Mouse (Mus musculus) small intestine, adult 2 months (tissue): ENCODE measurements around the gene Pias4. TPM values are rescaled to one million over a fixed set of nuclear protein-coding genes. Genes with fewer than 3 reads are reported as not detected.
A peak's percentile ranks its signal among the peaks of the same experiment; 100 is the strongest.

Experiments
- H3K27ac ChIP-seq: fragments of 200-500 bp; 2 replicates; pipeline ENCODE4 v1.5.1; 2012; ENCODE audit warnings: low read depth, low read length, control low read depth, inconsistent platforms; ENCODE audit not compliant: insufficient read depth
- H3K27me3 ChIP-seq: fragments of 200-500 bp; 2 replicates; pipeline ENCODE4 v1.6.1; 2012; ENCODE audit warnings: mild to moderate bottlenecking, moderate library complexity, low read length, inconsistent platforms; ENCODE audit not compliant: control insufficient read depth, insufficient read depth
- H3K36me3 ChIP-seq: fragments of 200-500 bp; 2 replicates; pipeline ENCODE4 v1.6.1; 2012; ENCODE audit warnings: mild to moderate bottlenecking, low read length, control low read depth, inconsistent platforms; ENCODE audit not compliant: control insufficient read depth, insufficient read depth
- H3K4me1 ChIP-seq: fragments of 200-500 bp; 2 replicates; pipeline ENCODE4 v1.6.1; 2012; ENCODE audit warnings: low read length, inconsistent platforms, mixed read lengths; ENCODE audit not compliant: control insufficient read depth, insufficient read depth, insufficient read length
- H3K4me3 ChIP-seq: fragments of 200-500 bp; 2 replicates; pipeline ENCODE4 v1.5.1; 2012; ENCODE audit warnings: low read depth, mild to moderate bottlenecking, control low read depth, inconsistent platforms, low read length, moderate library complexity
- CTCF ChIP-seq: fragments of 200-500 bp; IDR thresholded peaks from 2 replicates; pipeline ENCODE4 v1.5.1; 2012; ENCODE audit warnings: low read depth, mild to moderate bottlenecking, control low read depth, inconsistent platforms, low read length, moderate library complexity, mixed read lengths; ENCODE audit not compliant: insufficient replicate concordance, insufficient read length; ENCODE audit errors: extremely low read depth
- POLR2A ChIP-seq: fragments of 200-500 bp; IDR thresholded peaks from 2 replicates; pipeline ENCODE4 v1.6.1; 2012; ENCODE audit warnings: low read depth, mild to moderate bottlenecking, control low read depth, inconsistent platforms, low read length, moderate library complexity
- WGBS: fragments of 180-500 bp; shearing (Covaris S2); methylation state at CpG from one replicate; pipeline ENCODE4 v1.1.7; 2018; 5-methylcytosine and 5-hydroxymethylcytosine counted together
- polyA plus RNA-seq: library from polyadenylated mRNA; depleted of rRNA; stranded (reverse); fragments of >200 nt; gene quantifications from 2 replicates; pipeline ENCODE4 v1.2.3, GENCODE M21; 2012

The Pias4 gene
- polyA plus RNA-seq, 1 experiment = 53.3 TPM

GRCm38 (mm10) chr10:81142551-81142981 lies 25.2 kb downstream of the Pias4 start:
- Histone ChIP-seq H3K4me3 (peak overlapping the region; percentile 28), H3K27ac (peak overlapping the region; percentile 57)
- 29% methylated on average over 5 of the region's 5 CpGs for whole genome bisulfite sequencing

DNA sequence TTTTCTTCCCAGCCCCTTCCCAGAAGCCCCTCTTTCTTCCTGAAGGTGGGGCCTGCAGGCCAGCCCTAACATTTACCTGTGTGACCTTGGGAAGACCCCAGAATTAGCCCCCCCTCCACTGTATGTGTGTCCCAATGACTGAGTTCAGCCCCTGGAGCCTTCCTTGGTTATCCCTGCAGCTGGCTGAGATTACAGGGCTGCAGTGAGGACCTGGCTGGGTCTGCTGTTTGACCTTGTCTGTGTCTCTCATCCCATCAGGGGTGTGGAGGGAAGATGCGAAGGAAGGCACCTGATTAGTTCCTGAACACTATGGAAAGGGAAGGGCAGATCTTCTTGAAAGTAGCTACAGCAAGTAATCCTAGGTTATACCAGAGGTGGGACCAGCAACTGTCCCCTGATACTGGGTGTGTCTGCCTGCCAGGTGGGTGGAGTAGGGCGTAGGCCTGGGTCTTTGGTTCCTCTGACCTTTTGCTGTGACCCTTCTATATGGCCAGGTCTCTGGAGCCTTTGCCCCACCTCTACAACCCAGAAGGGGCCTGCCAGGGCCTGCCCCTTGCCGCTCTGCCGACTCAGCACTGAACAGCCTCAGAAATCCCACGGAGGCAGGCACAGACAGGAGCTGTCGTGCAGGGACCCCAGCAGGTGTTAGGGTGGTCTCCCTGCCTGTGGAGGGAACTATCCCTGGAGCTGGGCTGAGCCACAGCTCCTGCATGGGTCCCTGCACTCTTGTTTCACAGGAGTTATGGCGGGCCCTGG lies 26.1 kb downstream of the Pias4 start:
- Histone ChIP-seq H3K4me3 (peak overlapping the region; percentile 91), H3K27me3 (no peaks in the 10 kb centered on the region), H3K27ac (peak overlapping the region; percentile 98), H3K36me3 (peaks cover 32% of the 10 kb centered on the region), H3K4me1 (peaks cover 60% of the 10 kb centered on the region)
- 25% methylated on average over 7 of the region's 7 CpGs for WGBS
- TF ChIP-seq CTCF (no peak), POLR2A (peak; percentile 21; the same call in 1 of the 2 replicates)

More at GRCm38 (mm10) chr10:81142551-81142981, 25.2 kb downstream of the Pias4 start:
- Histone ChIP-seq H3K4me1 (peaks cover 65% of the 10 kb centered on the region), H3K27me3 (no peaks in the 10 kb centered on the region), H3K36me3 (peaks cover 42% of the 10 kb centered on the region)
- TF ChIP-seq POLR2A (no peak), CTCF (no peak)

- Histone ChIP-seq H3K27me3 (no peaks in the 10 kb centered on the region), H3K36me3 (peaks cover 25% of the 10 kb centered on the region), H3K4me1 (peaks cover 56% of the 10 kb centered on the region), H3K4me3 (peak overlapping the region; percentile 91), H3K27ac (peak overlapping the region; percentile 98)
- 13% methylated on average over 10 of the region's 10 CpGs for WGBS
- TF ChIP-seq POLR2A (no peak), CTCF (no peak)
Observed at GRCm38 (mm10) chr10:81140717-81141454, 26.8 kb downstream of the Pias4 start.

GRCm38 (mm10) chr10:81140005-81140404 lies 27.7 kb downstream of the Pias4 start:
- peaks cover 16% of the 10 kb centered on the region for H3K36me3 ChIP-seq
- H3K4me1 ChIP-seq = peaks cover 49% of the 10 kb centered on the region
- H3K4me3 ChIP-seq = peak overlapping the region; percentile 91
- H3K27ac ChIP-seq = peak overlapping the region; percentile 88
- WGBS = 11% methylated on average over 8 of the region's 8 CpGs
- TF ChIP-seq POLR2A (no peak), CTCF (no peak)
- no peaks in the 10 kb centered on the region for H3K27me3 ChIP-seq

DNA sequence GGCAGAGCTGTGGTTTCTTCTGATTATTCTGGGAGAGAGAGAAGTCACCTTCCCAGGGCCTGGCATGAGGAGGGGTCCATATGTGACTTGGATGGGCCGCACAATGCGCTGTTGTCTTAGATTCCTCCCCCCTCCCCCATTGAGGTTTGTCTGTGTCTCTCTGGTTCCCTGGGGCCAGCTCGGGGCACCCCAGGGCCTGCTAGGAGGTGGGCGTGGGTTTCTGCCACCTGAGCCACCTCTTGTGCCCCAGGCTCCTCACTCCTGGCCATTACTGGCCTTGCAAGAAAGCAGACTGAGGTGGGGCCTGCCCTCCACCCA lies 28.2 kb downstream of the Pias4 start:
- no peaks in the 10 kb centered on the region for H3K27me3 ChIP-seq
- peaks cover 47% of the 10 kb centered on the region for H3K4me1 ChIP-seq
- WGBS = 25% methylated on average over 4 of the region's 4 CpGs
- TF ChIP-seq CTCF (no peak), POLR2A (no peak)
- H3K4me3 ChIP-seq = peak overlapping the region; percentile 91
- H3K36me3 ChIP-seq = peaks cover 11% of the 10 kb centered on the region
- H3K27ac ChIP-seq = peak overlapping the region; percentile 88

- Histone ChIP-seq H3K27ac (peak overlapping the region; percentile 88), H3K4me3 (peak overlapping the region; percentile 91), H3K4me1 (peaks cover 46% of the 10 kb centered on the region), H3K36me3 (peaks cover 6% of the 10 kb centered on the region), H3K27me3 (no peaks in the 10 kb centered on the region)
- TF ChIP-seq POLR2A = no peak
- TF ChIP-seq CTCF = no peak
- 19% methylated on average over 11 of the region's 11 CpGs for WGBS
Observed at GRCm38 (mm10) chr10:81138821-81139528, 28.7 kb downstream of the Pias4 start.
